Mouse (Mus musculus) lung, embryonic 15.5 days (tissue): ENCODE data around the gene 4930578G10Rik. TPM values are rescaled to one million over a fixed set of nuclear protein-coding genes. Genes with fewer than 3 reads are reported as not detected.

Source experiments
- ATAC-seq: fragments of 200-750 bp; cut with Nextera tagmentation; 2 replicates; pipeline ENCODE4 v1.8.0; 2017; ENCODE audit warnings: moderate number of reproducible peaks, borderline replicate concordance; ENCODE audit not compliant: low FRiP score, low TSS enrichment; ENCODE audit errors: extremely low read depth
- H3K27ac ChIP-seq: fragments of 300-500 bp; sonication (generic); 2 replicates; pipeline ENCODE4 v1.5.1; 2015; ENCODE audit warnings: moderate library complexity, mild to moderate bottlenecking, inconsistent platforms
- H3K27me3 ChIP-seq: fragments of 300-500 bp; sonication (generic); 2 replicates; pipeline ENCODE4 v1.6.1; 2015; ENCODE audit warnings: inconsistent platforms
- H3K36me3 ChIP-seq: fragments of 300-500 bp; sonication (generic); 2 replicates; pipeline ENCODE4 v1.6.1; 2015; ENCODE audit warnings: inconsistent platforms
- H3K4me1 ChIP-seq: fragments of 300-500 bp; sonication (generic); 2 replicates; pipeline ENCODE4 v1.6.1; 2015; ENCODE audit warnings: inconsistent platforms
- H3K4me2 ChIP-seq: fragments of 300-500 bp; sonication (generic); 2 replicates; pipeline ENCODE4 v1.6.1; 2015; ENCODE audit warnings: inconsistent platforms, mild to moderate bottlenecking, moderate library complexity
- H3K4me3 ChIP-seq: fragments of 300-500 bp; sonication (generic); 2 replicates; pipeline ENCODE4 v1.5.1; 2015; ENCODE audit warnings: mild to moderate bottlenecking, inconsistent platforms
- H3K9ac ChIP-seq: fragments of 300-500 bp; sonication (generic); 2 replicates; pipeline ENCODE4 v1.6.1; 2015; ENCODE audit warnings: inconsistent platforms
- H3K9me3 ChIP-seq: fragments of 300-500 bp; sonication (generic); 2 replicates; pipeline ENCODE4 v1.6.1; 2016; ENCODE audit warnings: inconsistent platforms
- WGBS: fragments of 180-500 bp; shearing (Covaris S2); methylation state at CpG from one replicate; pipeline ENCODE4 v1.1.7; 2015; 5-methylcytosine and 5-hydroxymethylcytosine counted together
- polyA plus RNA-seq: library from polyadenylated mRNA; unstranded; fragments of >200 nt; fragmentation: Nextera tagmentation; extraction: Ambion mirVana; gene quantifications from 2 replicates; pipeline ENCODE4 v1.2.1, GENCODE M21; 2015

The 4930578G10Rik gene
- polyA plus RNA-seq, 1 experiment from 2014 or later: not detected

DNA sequence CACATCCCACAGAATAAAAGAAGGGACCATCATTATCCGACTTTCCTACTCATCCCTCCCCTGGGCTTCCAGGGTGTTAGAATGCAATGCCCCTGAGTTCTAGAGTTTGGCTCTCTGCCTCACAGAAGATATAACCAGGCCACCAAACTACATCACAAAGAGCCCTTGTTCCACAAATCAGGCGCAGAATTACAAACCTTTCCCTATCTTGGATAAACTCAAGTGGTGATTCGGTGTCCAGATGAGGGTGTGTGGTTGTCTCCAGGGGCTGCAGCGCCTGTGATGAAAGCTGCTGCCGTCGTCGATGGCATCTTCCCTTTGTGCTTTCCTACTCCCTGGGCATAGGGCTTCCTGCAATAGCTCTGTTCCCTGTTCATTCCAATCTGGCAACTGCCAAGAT is 138.8 kb downstream of the 4930578G10Rik start, which contains the start of gene Fam205c:
TSS of gene Fam205c (minus strand) at position 101 of the 400 bp plus-strand sequence.
- ATAC-seq: no peak
- H3K27ac ChIP-seq: no peak within 1 kb of the TSS
- no peaks in the 10 kb centered on the region for H3K9me3 ChIP-seq
- H3K4me2 ChIP-seq: no peak within 1 kb of the TSS
- H3K4me1 ChIP-seq: no peaks in the 10 kb centered on the region
- H3K9ac ChIP-seq: no peak within 1 kb of the TSS
- H3K4me3 ChIP-seq: no peak within 1 kb of the TSS
- 82% methylated on average over 7 of the region's 7 CpGs for WGBS
- no peaks in the 10 kb centered on the region for H3K36me3 ChIP-seq
- H3K27me3 ChIP-seq: no peaks in the 10 kb centered on the region

DNA sequence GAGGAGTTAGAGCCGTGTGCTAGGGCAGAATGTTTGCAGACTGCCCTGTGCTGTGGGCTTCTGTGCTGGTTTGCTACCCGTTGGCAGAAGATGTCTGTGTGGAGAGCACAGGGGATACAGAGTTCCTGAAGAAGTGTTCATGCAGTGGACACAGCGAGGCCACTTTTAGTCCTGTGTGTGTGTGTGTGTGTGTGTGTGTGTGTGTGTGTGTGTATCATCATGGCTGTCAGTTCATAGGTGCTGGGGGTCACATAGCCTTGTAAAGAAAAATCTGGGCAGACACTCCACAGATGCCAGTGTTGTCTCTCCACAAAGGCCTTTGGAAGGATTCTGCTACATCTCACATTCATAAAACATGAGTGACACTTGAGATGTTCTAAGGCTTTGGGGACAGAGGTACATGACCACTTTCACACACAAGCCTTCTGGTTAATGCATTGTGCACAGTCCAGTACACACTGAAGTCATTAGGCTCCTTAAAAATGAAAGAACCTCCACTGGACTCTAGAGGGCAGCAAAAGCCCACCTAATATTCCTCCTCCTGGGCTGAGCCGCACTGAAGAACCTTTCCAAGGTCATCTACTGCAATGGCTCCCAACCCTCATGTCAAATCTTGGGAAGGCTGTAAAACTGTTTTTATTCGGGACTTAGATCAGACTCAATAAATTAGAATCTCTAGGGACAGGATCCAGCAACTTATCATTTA is 141.4 kb downstream of the 4930578G10Rik start:
- ATAC-seq: no peak
- H3K36me3 ChIP-seq: no peaks in the 10 kb centered on the region
- no peaks in the 10 kb centered on the region for H3K4me1 ChIP-seq
- no peaks in the 10 kb centered on the region for H3K27me3 ChIP-seq
- no peak overlapping the region for H3K27ac ChIP-seq
- no peaks in the 10 kb centered on the region for H3K9me3 ChIP-seq
- 25% methylated on average over 5 of the region's 5 CpGs for WGBS
- H3K4me3 ChIP-seq: no peak overlapping the region
- no peak overlapping the region for H3K9ac ChIP-seq
- H3K4me2 ChIP-seq: no peak overlapping the region

DNA sequence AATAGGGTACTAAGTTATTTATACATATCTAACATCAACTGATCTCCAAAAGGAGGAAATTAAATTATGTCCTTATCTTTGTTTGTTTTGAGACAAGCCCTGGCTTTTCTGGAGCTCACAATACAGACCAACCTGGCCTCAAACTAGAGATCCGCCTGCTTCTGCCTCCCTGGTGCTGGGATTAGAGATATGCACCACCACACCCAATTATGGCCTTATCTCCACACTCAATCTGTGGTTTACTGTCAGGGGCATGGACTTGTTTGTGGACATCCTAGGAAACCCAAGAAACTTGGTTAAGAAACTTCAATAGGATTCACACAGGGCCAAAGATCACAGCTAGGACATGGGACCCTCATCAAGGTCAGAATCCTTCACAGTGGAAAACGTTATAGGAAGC is 142.3 kb downstream of the 4930578G10Rik start:
- Histone ChIP-seq H3K4me1 (no peaks in the 10 kb centered on the region), H3K27ac (no peak overlapping the region), H3K36me3 (no peaks in the 10 kb centered on the region), H3K4me3 (no peak overlapping the region), H3K4me2 (no peak overlapping the region), H3K9ac (no peak overlapping the region), H3K9me3 (no peaks in the 10 kb centered on the region), H3K27me3 (no peaks in the 10 kb centered on the region)
- WGBS: 66% methylated on average over 2 of the region's 2 CpGs
- ATAC-seq: no peak

DNA sequence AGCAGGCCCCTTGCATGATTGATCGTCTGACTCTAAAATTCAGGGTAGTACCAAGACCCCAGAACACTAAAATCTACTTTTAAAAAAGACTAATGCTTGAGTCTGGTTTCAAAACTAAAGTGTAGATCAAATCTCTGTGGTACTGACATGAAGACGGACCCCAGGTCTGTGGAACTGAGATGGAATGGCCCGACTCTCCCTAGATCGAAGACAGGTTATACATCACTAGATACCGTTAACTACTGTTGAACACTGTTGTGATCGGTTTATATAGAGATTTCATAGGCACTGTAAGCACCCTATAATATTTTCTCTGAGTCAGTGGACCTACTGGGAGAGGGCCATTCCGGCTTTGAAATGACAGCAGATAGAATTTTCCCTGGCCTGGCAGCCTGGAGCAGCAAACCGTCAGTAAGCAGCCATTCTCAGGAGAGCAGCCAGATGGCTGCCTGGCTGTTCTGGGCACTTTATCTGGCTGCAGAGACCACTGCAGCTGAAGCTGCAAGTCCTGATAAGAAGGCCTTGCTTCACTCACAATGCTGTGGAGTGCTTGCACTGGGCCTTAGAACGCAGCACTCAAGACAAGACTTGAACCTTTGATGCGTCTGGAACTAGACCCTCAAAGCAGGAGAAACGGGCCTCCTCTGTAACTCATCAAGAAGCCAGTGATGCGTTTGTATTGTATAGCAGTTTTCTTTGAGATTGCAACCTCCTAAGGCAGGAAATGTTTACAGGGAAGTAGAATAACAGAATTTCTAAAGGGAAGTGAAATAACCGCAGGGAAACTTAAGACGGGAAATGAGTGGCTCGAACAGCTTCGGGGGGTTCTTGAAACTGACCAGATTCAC is 144.7 kb downstream of the 4930578G10Rik start:
- H3K36me3 ChIP-seq: no peaks in the 10 kb centered on the region
- no peak overlapping the region for H3K4me2 ChIP-seq
- no peak overlapping the region for H3K4me3 ChIP-seq
- H3K4me1 ChIP-seq: no peaks in the 10 kb centered on the region
- 66% methylated on average over 16 of the region's 16 CpGs for WGBS
- H3K27me3 ChIP-seq: no peaks in the 10 kb centered on the region
- ATAC-seq: no peak
- H3K9ac ChIP-seq: no peak overlapping the region
- H3K9me3 ChIP-seq: no peaks in the 10 kb centered on the region
- no peak overlapping the region for H3K27ac ChIP-seq

DNA sequence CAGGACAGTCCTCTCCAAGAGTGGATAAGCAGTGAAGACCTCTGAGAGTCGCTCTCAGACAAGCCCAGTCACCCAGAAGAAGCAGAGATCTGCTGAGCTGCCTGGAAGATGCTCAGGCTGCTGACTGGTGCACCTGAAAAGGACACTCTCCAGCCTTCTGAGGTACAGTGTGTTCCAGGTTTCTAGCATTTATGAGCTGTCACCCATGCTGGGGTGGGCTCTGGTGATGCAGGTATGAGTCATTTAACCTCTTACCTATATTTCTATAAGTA is 145.3 kb downstream of the 4930578G10Rik start:
- H3K27me3 ChIP-seq: no peaks in the 10 kb centered on the region
- no peak overlapping the region for H3K9ac ChIP-seq
- no peak for ATAC-seq
- no peak overlapping the region for H3K27ac ChIP-seq
- H3K9me3 ChIP-seq: no peaks in the 10 kb centered on the region
- H3K4me1 ChIP-seq: no peaks in the 10 kb centered on the region
- H3K4me3 ChIP-seq: no peak overlapping the region
- WGBS: 42% methylated on average over 1 of the region's 1 CpGs
- H3K4me2 ChIP-seq: no peak overlapping the region
- no peaks in the 10 kb centered on the region for H3K36me3 ChIP-seq

DNA sequence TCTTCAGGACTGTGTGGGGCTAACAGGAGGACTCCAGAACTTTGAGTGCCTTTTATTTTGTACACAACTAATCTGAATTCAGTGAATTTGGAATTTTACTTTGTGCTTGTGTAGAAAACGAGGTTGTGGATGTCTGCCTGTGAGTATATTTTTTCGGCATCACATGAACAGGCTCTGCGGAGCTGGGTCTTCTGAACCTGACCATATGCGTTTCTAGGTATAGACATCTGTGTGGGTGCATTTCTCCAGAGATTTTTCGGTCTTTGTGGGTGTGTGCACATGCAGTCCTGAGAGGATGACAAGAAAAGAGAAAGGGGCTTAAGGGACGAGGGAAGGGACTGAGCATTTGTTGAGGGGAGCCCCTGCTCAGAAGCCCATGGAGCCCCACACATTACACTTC is 151.6 kb downstream of the 4930578G10Rik start:
- Histone ChIP-seq H3K27ac (no peak overlapping the region), H3K9ac (no peak overlapping the region), H3K9me3 (no peaks in the 10 kb centered on the region), H3K27me3 (no peaks in the 10 kb centered on the region), H3K4me3 (no peak overlapping the region), H3K36me3 (no peaks in the 10 kb centered on the region), H3K4me1 (no peaks in the 10 kb centered on the region), H3K4me2 (no peak overlapping the region)
- ATAC-seq: no peak
- WGBS: 87% methylated on average over 6 of the region's 6 CpGs

DNA sequence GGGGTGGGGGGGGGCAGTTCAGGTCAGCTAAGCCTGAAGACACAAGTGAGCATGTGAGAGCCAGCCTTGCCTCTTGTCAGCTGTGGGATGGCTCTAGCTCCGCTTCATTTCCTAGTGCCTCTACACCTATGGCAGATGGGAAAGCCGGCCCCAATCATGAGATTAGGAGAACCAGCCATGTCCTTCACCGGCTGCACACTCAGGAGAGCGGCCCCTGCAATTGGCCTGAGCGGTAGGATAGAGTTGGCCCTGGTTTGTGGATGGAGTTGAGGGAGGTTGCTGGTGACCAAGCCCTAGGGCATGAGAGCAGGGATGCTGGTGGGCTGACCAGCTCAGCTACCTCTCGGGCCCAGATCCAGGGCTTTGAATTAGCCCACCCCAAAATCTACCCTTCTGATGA is 153.5 kb downstream of the 4930578G10Rik start:
- no peak overlapping the region for H3K9ac ChIP-seq
- H3K27me3 ChIP-seq: no peaks in the 10 kb centered on the region
- no peak overlapping the region for H3K4me2 ChIP-seq
- no peak for ATAC-seq
- no peaks in the 10 kb centered on the region for H3K9me3 ChIP-seq
- no peaks in the 10 kb centered on the region for H3K36me3 ChIP-seq
- H3K27ac ChIP-seq: no peak overlapping the region
- WGBS: 89% methylated on average over 6 of the region's 6 CpGs
- H3K4me3 ChIP-seq: no peak overlapping the region
- no peaks in the 10 kb centered on the region for H3K4me1 ChIP-seq

DNA sequence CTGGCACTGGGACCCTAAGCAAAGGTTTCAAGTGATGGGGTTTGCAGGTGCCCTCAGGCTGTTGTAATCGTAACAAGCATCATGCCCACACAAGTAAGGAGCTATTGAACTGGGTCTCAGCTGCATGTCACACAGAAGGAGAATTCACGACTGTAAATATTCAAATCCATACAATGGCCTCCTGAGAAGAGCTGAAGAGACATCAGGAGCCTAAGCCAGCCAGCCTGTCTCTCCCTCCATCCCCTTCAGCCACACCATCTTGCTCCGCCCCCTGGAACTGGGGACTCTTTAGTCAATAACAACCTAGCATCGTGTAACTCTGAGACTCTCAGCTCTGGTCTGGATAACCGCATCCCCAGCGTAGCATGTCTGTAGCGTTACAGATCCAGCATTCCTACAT is 155.8 kb downstream of the 4930578G10Rik start:
- Histone ChIP-seq H3K9me3 (no peaks in the 10 kb centered on the region), H3K4me1 (no peaks in the 10 kb centered on the region), H3K27me3 (no peaks in the 10 kb centered on the region), H3K27ac (no peak overlapping the region), H3K36me3 (no peaks in the 10 kb centered on the region), H3K4me2 (no peak overlapping the region), H3K9ac (no peak overlapping the region), H3K4me3 (no peak overlapping the region)
- WGBS: 61% methylated on average over 7 of the region's 7 CpGs
- ATAC-seq: no peak

DNA sequence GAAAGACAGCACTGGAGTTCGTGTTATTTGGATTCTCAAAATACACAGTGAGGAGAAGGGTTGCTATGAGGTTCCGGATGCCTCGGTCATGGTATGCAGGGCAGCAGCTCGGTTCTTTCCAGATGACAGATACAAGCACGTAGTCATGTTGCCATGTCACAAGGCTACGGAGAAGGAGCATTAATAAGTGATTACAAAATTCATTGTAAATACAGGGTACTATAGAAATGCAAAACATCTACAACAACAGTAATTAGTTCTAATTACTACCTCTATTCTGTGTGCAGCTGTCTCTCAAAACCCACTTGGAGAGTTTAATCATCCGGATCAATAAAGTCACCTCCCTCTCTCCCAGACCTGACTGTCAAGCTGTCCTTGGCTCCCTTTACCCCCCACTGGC is 159.8 kb downstream of the 4930578G10Rik start:
- H3K4me2 ChIP-seq: no peak overlapping the region
- H3K27me3 ChIP-seq: no peaks in the 10 kb centered on the region
- WGBS: 75% methylated on average over 7 of the region's 7 CpGs
- no peaks in the 10 kb centered on the region for H3K36me3 ChIP-seq
- H3K27ac ChIP-seq: no peak overlapping the region
- no peaks in the 10 kb centered on the region for H3K4me1 ChIP-seq
- no peaks in the 10 kb centered on the region for H3K9me3 ChIP-seq
- ATAC-seq: no peak
- no peak overlapping the region for H3K4me3 ChIP-seq
- H3K9ac ChIP-seq: no peak overlapping the region

Other genes with a start within 250 kb of the 4930578G10Rik start
- gene Fam205a2, start 207.4 kb upstream of the 4930578G10Rik start, polyA plus RNA-seq: not detected in 2 replicates
- not detected in 2 replicates for gene Gm10591, start 123.3 kb upstream of the 4930578G10Rik start, polyA plus RNA-seq
- not detected in 2 replicates for gene Gm2564, start 105.8 kb upstream of the 4930578G10Rik start, polyA plus RNA-seq
- not detected in 2 replicates for gene Ccl27b, start 80.3 kb upstream of the 4930578G10Rik start, polyA plus RNA-seq
- gene Il11ra2, start 73.7 kb upstream of the 4930578G10Rik start, polyA plus RNA-seq: not detected in 2 replicates
- gene Ccl19, start 21.0 kb downstream of the 4930578G10Rik start, polyA plus RNA-seq: 0.41 TPM in 1 of 2 replicates, not detected in the other
- gene Ccl21a, start 38.4 kb downstream of the 4930578G10Rik start, polyA plus RNA-seq: 72.9 and 77.9 TPM in 2 replicates
- gene Fam205a1, start 118.3 kb downstream of the 4930578G10Rik start, polyA plus RNA-seq: 0.08 TPM in 1 of 2 replicates, not detected in the other
- 0.06 TPM in 1 of 2 replicates, not detected in the other for gene Gm12394, start 121.2 kb downstream of the 4930578G10Rik start, polyA plus RNA-seq
- gene Fam205c, start 138.7 kb downstream of the 4930578G10Rik start, polyA plus RNA-seq: 0.30 TPM in 1 of 2 replicates, not detected in the other
- 0.26 and 0.62 TPM in 2 replicates for gene Phf24, start 181.1 kb downstream of the 4930578G10Rik start, polyA plus RNA-seq
- 7.6 and 8.9 TPM in 2 replicates for gene Dnajb5, start 214.3 kb downstream of the 4930578G10Rik start, polyA plus RNA-seq
- gene 1700022I11Rik, start 234.1 kb downstream of the 4930578G10Rik start, polyA plus RNA-seq: 0.39 and 0.56 TPM in 2 replicates